26 mouse cellular contexts compared by ENCODE assay signal in genomic region chr10:58871821-58872577, GRCm38 (mm10). TPM values are rescaled to one million over a fixed set of nuclear protein-coding genes. Genes with fewer than 3 reads are reported as not detected.
A peak's percentile ranks its signal among the peaks of the same experiment; 100 is the strongest.
DNase-seq lines count a peak whose midpoint lies in the region; ATAC-seq and TF ChIP-seq lines count a peak whose summit lies in the region.
"Had no signal": no experiment of that assay in that cellular context is flagged by ENCODE, and none has a peak within 500 bp of the region (broad histone marks: within the 10 kb centered on the region; RNA-seq: fewer than 3 reads in every experiment).

No protein-coding gene starts in this region.

- no peak overlapping the region for H3K4me2 ChIP-seq in forebrain, embryonic 15.5 days (replicated peaks)
- no peak overlapping the region for H3K4me2 ChIP-seq in hindbrain, postnatal 0 days (ENCODE audit: low read depth, low read length)
- no peak overlapping the region for H3K4me2 ChIP-seq in hindbrain, embryonic 11.5 days (replicated peaks; ENCODE audit: low read depth, low read length)
- no peak overlapping the region for H3K4me2 ChIP-seq in forebrain, embryonic 16.5 days (ENCODE audit: low read length)
- H3K4me2 ChIP-seq: embryonic facial prominence, embryonic 12.5 days; liver, embryonic 15.5 days; lung, embryonic 15.5 days; neural tube, embryonic 15.5 days had no signal

- no peak for TF ChIP-seq CTCF in hindbrain, postnatal 0 days (IDR thresholded peaks at IDR 0.05; ENCODE audit: low read depth)

- peak; percentile 24; the same call in 1 of the 2 replicates for ATAC-seq in forebrain, embryonic 15.5 days (replicated peaks)
- no peak for ATAC-seq in hindbrain, postnatal 0 days
- no peak for ATAC-seq in hindbrain, embryonic 11.5 days (ENCODE audit: low FRiP score)
- peak; percentile 63 for ATAC-seq in forebrain, embryonic 16.5 days
- ATAC-seq: CD4-positive, CD25-positive, alpha-beta regulatory T cell, adult 4 months; inflammation-experienced regulatory T-cells, adult 6 months had no signal

- no peaks in the 10 kb centered on the region for H3K36me3 ChIP-seq in forebrain, embryonic 15.5 days
- no peaks in the 10 kb centered on the region for H3K36me3 ChIP-seq in forebrain, embryonic 10.5 days (replicated peaks)
- no peaks in the 10 kb centered on the region for H3K36me3 ChIP-seq in hindbrain, postnatal 0 days (ENCODE audit: insufficient read depth, low read length)
- no peaks in the 10 kb centered on the region for H3K36me3 ChIP-seq in hindbrain, embryonic 11.5 days (ENCODE audit: control insufficient read depth, insufficient read depth, low read length)
- no peaks in the 10 kb centered on the region for H3K36me3 ChIP-seq in forebrain, embryonic 16.5 days (ENCODE audit: control insufficient read depth, insufficient read depth)
- H3K36me3 ChIP-seq: embryonic facial prominence, embryonic 12.5 days; limb, embryonic 10.5 days; liver, embryonic 15.5 days; lung, embryonic 15.5 days; neural tube, embryonic 15.5 days had no signal

- peak overlapping the region; percentile 88 for H3K27ac ChIP-seq in forebrain, embryonic 15.5 days (replicated peaks)
- no peak overlapping the region for H3K27ac ChIP-seq in forebrain, embryonic 10.5 days
- peak overlapping the region; percentile 17; the same call in 1 of the 2 replicates for H3K27ac ChIP-seq in hindbrain, postnatal 0 days
- H3K27ac ChIP-seq in hindbrain, embryonic 11.5 days (ENCODE audit: low read depth, low read length), result no peak overlapping the region
- peak overlapping the region; percentile 83 for H3K27ac ChIP-seq in forebrain, embryonic 16.5 days (ENCODE audit: low read length)
- H3K27ac ChIP-seq: embryonic facial prominence, embryonic 12.5 days; limb, embryonic 10.5 days; liver, embryonic 15.5 days; lung, embryonic 15.5 days; macrophage had no signal

- 34% methylated on average over 7 of the region's 7 CpGs for WGBS in forebrain, embryonic 15.5 days
- 77% methylated on average over 7 of the region's 7 CpGs for WGBS in forebrain, embryonic 10.5 days
- WGBS in hindbrain, postnatal 0 days, result 60% methylated on average over 7 of the region's 7 CpGs
- WGBS in hindbrain, embryonic 11.5 days, result 83% methylated on average over 7 of the region's 7 CpGs
- 26% methylated on average over 7 of the region's 7 CpGs for WGBS in forebrain, embryonic 16.5 days

- H3K27me3 ChIP-seq in forebrain, embryonic 15.5 days, result no peaks in the 10 kb centered on the region
- H3K27me3 ChIP-seq in forebrain, embryonic 10.5 days (ENCODE audit: poor library complexity, severe bottlenecking), result no peaks in the 10 kb centered on the region; the same call in 1 of the 2 replicates
- H3K27me3 ChIP-seq in hindbrain, postnatal 0 days (ENCODE audit: insufficient read depth, low read length), result no peaks in the 10 kb centered on the region
- H3K27me3 ChIP-seq in hindbrain, embryonic 11.5 days (ENCODE audit: control insufficient read depth, insufficient read depth, low read length), result no peaks in the 10 kb centered on the region
- H3K27me3 ChIP-seq in forebrain, embryonic 16.5 days (replicated peaks; ENCODE audit: control insufficient read depth, insufficient read depth, low read length), result no peaks in the 10 kb centered on the region
- H3K27me3 ChIP-seq: embryonic facial prominence, embryonic 12.5 days; liver, embryonic 15.5 days; lung, embryonic 15.5 days; neural tube, embryonic 15.5 days had no signal

- H3K9me3 ChIP-seq in forebrain, embryonic 15.5 days, result no peaks in the 10 kb centered on the region
- H3K9me3 ChIP-seq in forebrain, embryonic 10.5 days, result no peaks in the 10 kb centered on the region
- H3K9me3 ChIP-seq in hindbrain, postnatal 0 days (ENCODE audit: low read length), result no peaks in the 10 kb centered on the region
- H3K9me3 ChIP-seq in hindbrain, embryonic 11.5 days (ENCODE audit: control insufficient read depth, low read length), result no peaks in the 10 kb centered on the region
- no peaks in the 10 kb centered on the region for H3K9me3 ChIP-seq in forebrain, embryonic 16.5 days (ENCODE audit: control insufficient read depth, low read length)
- H3K9me3 ChIP-seq: embryonic facial prominence, embryonic 12.5 days; limb, embryonic 10.5 days; liver, embryonic 15.5 days; lung, embryonic 15.5 days; neural tube, embryonic 15.5 days had no signal

- H3K4me3 ChIP-seq in forebrain, embryonic 15.5 days, result no peak overlapping the region
- H3K4me3 ChIP-seq in forebrain, embryonic 10.5 days, result no peak overlapping the region
- H3K4me3 ChIP-seq in hindbrain, postnatal 0 days (ENCODE audit: low read length), result no peak overlapping the region
- H3K4me3 ChIP-seq in hindbrain, embryonic 11.5 days (ENCODE audit: low read depth, low read length), result no peak overlapping the region
- no peak overlapping the region for H3K4me3 ChIP-seq in forebrain, embryonic 16.5 days (replicated peaks; ENCODE audit: low read length)
- H3K4me3 ChIP-seq: embryonic facial prominence, embryonic 12.5 days; limb, embryonic 10.5 days; liver, embryonic 15.5 days; lung, embryonic 15.5 days; myocyte; neural tube, embryonic 15.5 days had no signal

- DNase-seq in forebrain, embryonic 10.5 days (ENCODE audit: extremely low spot score, low spot score), result no peak
- peak; percentile 32 for DNase-seq in hindbrain, postnatal 0 days (ENCODE audit: low spot score)
- no peak for DNase-seq in hindbrain, embryonic 11.5 days (ENCODE audit: low spot score)
- DNase-seq in Muller cell, postnatal 12 days (ENCODE audit: inconsistent ontology term), result peak; percentile 68
- DNase-seq in gastrocnemius, postnatal 25 days, result no peak
- DNase-seq in ovary, postnatal 36 days (ENCODE audit: low spot score), result no peak
- DNase-seq: adrenal gland, postnatal 36 days; cerebellum, adult 18-20 months; cerebellum, postnatal 25 days; kidney, adult 18-20 months; kidney, postnatal 4 days; liver; thymus, adult 2 months; thymus, postnatal 4 days had no signal

- no peak overlapping the region for H3K9ac ChIP-seq in forebrain, embryonic 15.5 days (replicated peaks)
- H3K9ac ChIP-seq in hindbrain, postnatal 0 days (replicated peaks; ENCODE audit: low read length), result no peak overlapping the region
- H3K9ac ChIP-seq in hindbrain, embryonic 11.5 days (ENCODE audit: low read depth, low read length), result no peak overlapping the region
- H3K9ac ChIP-seq in forebrain, embryonic 16.5 days (replicated peaks; ENCODE audit: low read depth, low read length), result no peak overlapping the region
- H3K9ac ChIP-seq: embryonic facial prominence, embryonic 12.5 days; liver, embryonic 15.5 days; lung, embryonic 15.5 days had no signal

- H3K4me1 ChIP-seq in forebrain, embryonic 15.5 days, result peaks cover 27% of the 10 kb centered on the region
- 0 out of 2 replicates have a peak, but pooled peaks cover 3% of the 10 kb centered on the region for H3K4me1 ChIP-seq in forebrain, embryonic 10.5 days
- H3K4me1 ChIP-seq in hindbrain, postnatal 0 days (ENCODE audit: insufficient read depth, low read length), result 0 out of 2 replicates have a peak, but pooled peaks cover 9% of the 10 kb centered on the region
- no peaks in the 10 kb centered on the region for H3K4me1 ChIP-seq in hindbrain, embryonic 11.5 days (replicated peaks; ENCODE audit: control insufficient read depth, insufficient read depth, low read length)
- H3K4me1 ChIP-seq in forebrain, embryonic 16.5 days (replicated peaks; ENCODE audit: control insufficient read depth, insufficient read depth, low read length), result peaks cover 24% of the 10 kb centered on the region
- H3K4me1 ChIP-seq: embryonic facial prominence, embryonic 12.5 days; limb, embryonic 10.5 days; liver, embryonic 15.5 days; lung, embryonic 15.5 days had no signal

RNA-seq across cellular contexts. Expression of gene Sh3rf3, which starts 58.8 kb away (rescaled TPM):
- 12.5 and 13.1 TPM in 2 replicates for polyA plus RNA-seq in forebrain, embryonic 15.5 days (2015; fragmentation: Nextera tagmentation; extraction: Ambion mirVana)
- 0.36 and 0.48 TPM in 2 replicates for polyA plus RNA-seq in forebrain, embryonic 10.5 days (2016; fragmentation: Nextera tagmentation; extraction: Ambion mirVana)
- 17.1 and 23.8 TPM in 2 replicates for total RNA-seq in hindbrain, postnatal 0 days (2014; rRNA removed)
- 2.2 and 3.5 TPM in 2 replicates for polyA plus RNA-seq in hindbrain, postnatal 0 days (2015; fragmentation: Nextera tagmentation; extraction: Ambion mirVana)
- 1.0 and 1.5 TPM in 2 replicates for polyA plus RNA-seq in hindbrain, embryonic 11.5 days (2014; fragmentation: Nextera tagmentation; extraction: Ambion mirVana)
- polyA plus RNA-seq in forebrain, embryonic 16.5 days (2015; fragmentation: Nextera tagmentation; extraction: Ambion mirVana), result 9.2 and 11.0 TPM in 2 replicates
- under 1 TPM; 0.43 to 0.79 TPM for total RNA-seq in gastrocnemius, postnatal 25 days (2021)
- total RNA-seq: granulocyte monocyte progenitor cell, adult 5-6 weeks had no signal
- polyA plus RNA-seq: CD4-positive, CD25-positive, alpha-beta regulatory T cell, adult 4 months; inflammation-experienced regulatory T-cells, adult 6 months; macrophage had no signal

Comparison
In these comparisons a context has a peak if more than half of its experiments do, and no peak if none do; other contexts are left out.
1. H3K27ac ChIP-seq: peak in forebrain, embryonic 15.5 days (single experiment), hindbrain, postnatal 0 days (single experiment) and forebrain, embryonic 16.5 days (single experiment); none in forebrain, embryonic 10.5 days (single experiment) and hindbrain, embryonic 11.5 days (single experiment).
2. DNase-seq: peak in hindbrain, postnatal 0 days (single experiment) and Muller cell, postnatal 12 days (single experiment); none in forebrain, embryonic 10.5 days (single experiment), hindbrain, embryonic 11.5 days (single experiment), gastrocnemius, postnatal 25 days (single experiment) and ovary, postnatal 36 days (single experiment).
3. ATAC-seq: peak in forebrain, embryonic 15.5 days (single experiment) and forebrain, embryonic 16.5 days (single experiment); none in hindbrain, postnatal 0 days (single experiment) and hindbrain, embryonic 11.5 days (single experiment).